Mouse (Mus musculus) liver, embryonic 14.5 days (tissue): Measurements from ENCODE around the gene Trim25. TPM values are rescaled to one million over a fixed set of nuclear protein-coding genes. Genes with fewer than 3 reads are reported as not detected.

Experiments
- ATAC-seq: fragments of 200-750 bp; cut with Nextera tagmentation; 2 replicates; pipeline ENCODE4 v1.8.0; 2017; ENCODE audit warnings: moderate number of reproducible peaks, mild to moderate bottlenecking, moderate library complexity; ENCODE audit not compliant: insufficient read depth
- DNase-seq, 3 experiments: peaks; one replicate each; pipeline ENCODE4 v3.0.0-alpha.2; 2012 to 2013; ENCODE audit warnings: low read depth in 3 of 3, low spot score in 3 of 3
- H3K27ac ChIP-seq: fragments of 300-500 bp; sonication (generic); 2 replicates; pipeline ENCODE4 v1.5.1; 2014; ENCODE audit warnings: moderate library complexity, mild to moderate bottlenecking, control low read depth, inconsistent platforms
- H3K27me3 ChIP-seq: fragments of 300-500 bp; sonication (generic); 2 replicates; pipeline ENCODE4 v1.6.1; 2014; ENCODE audit warnings: mild to moderate bottlenecking, low read length, moderate library complexity; ENCODE audit not compliant: control insufficient read depth, insufficient read depth
- H3K36me3 ChIP-seq: fragments of 300-500 bp; sonication (generic); replicated peaks from 2 replicates; pipeline ENCODE4 v1.6.1; 2014; ENCODE audit warnings: low read depth; ENCODE audit not compliant: control insufficient read depth, insufficient read depth
- H3K4me1 ChIP-seq, 2 experiments: fragments of 200-500 bp in 1 of 2; fragments of 300-500 bp in 1 of 2; sonication (generic) in 1 of 2; replicated peaks; 2 replicates each; pipeline ENCODE4 v1.6.1; 2012 to 2014; ENCODE audit warnings: antibody characterized with exemption in 1 of 2, inconsistent platforms in 1 of 2, low read length in 1 of 2; ENCODE audit not compliant: control insufficient read depth in 2 of 2, insufficient read depth in 2 of 2
- H3K4me2 ChIP-seq: fragments of 300-500 bp; sonication (generic); 2 replicates; pipeline ENCODE4 v1.6.1; 2014; ENCODE audit warnings: low read depth, mild to moderate bottlenecking, control low read depth, moderate library complexity
- H3K4me3 ChIP-seq, 2 experiments: fragments of 200-500 bp in 1 of 2; fragments of 300-500 bp in 1 of 2; sonication (generic) in 1 of 2; 2 replicates each; pipeline ENCODE4 v1.5.1; 2012 to 2014; ENCODE audit warnings: low read depth in 2 of 2, low read length in 2 of 2, mild to moderate bottlenecking in 2 of 2, control low read depth in 1 of 2, inconsistent platforms in 1 of 2, moderate library complexity in 1 of 2; ENCODE audit not compliant: insufficient read depth in 1 of 2
- H3K9ac ChIP-seq: fragments of 300-500 bp; sonication (generic); replicated peaks from 2 replicates; pipeline ENCODE4 v1.6.1; 2014; ENCODE audit warnings: mild to moderate bottlenecking, control low read depth, moderate library complexity
- H3K9me3 ChIP-seq: fragments of 300-500 bp; sonication (generic); 2 replicates; pipeline ENCODE4 v1.6.1; 2016; ENCODE audit warnings: low read length, mixed read lengths; ENCODE audit not compliant: control insufficient read depth
- CTCF ChIP-seq: IDR thresholded peaks from 2 replicates; pipeline ENCODE4 v1.5.1; 2016; ENCODE audit warnings: antibody characterized with exemption, low read depth, control low read depth
- EP300 ChIP-seq: IDR thresholded peaks from 2 replicates; pipeline ENCODE4 v1.6.1; 2016; ENCODE audit warnings: antibody characterized with exemption, low read depth
- WGBS: fragments of 180-500 bp; shearing (Covaris S2); extraction: QIAGEN DNeasy Blood & Tissue Kit; methylation state at CpG from one replicate; pipeline ENCODE4 v1.1.7; 2014; ENCODE audit not compliant: insufficient replicate concordance; 5-methylcytosine and 5-hydroxymethylcytosine counted together
- polyA plus RNA-seq, 2 experiments: library from polyadenylated mRNA; depleted of rRNA in 1 of 2; stranded (reverse) in 1 of 2; unstranded in 1 of 2; fragments of >200 nt; fragmentation: Nextera tagmentation in 1 of 2; extraction: Ambion mirVana in 1 of 2; gene quantifications; 2 replicates each; pipeline versions ENCODE4 v1.2.1 to v1.2.3; 2012 to 2014

The Trim25 gene
- polyA plus RNA-seq, 2 experiments, result 9.5 to 11.0 TPM

- Histone ChIP-seq H3K9ac (no peak overlapping the region), H3K36me3 (peaks cover 2% of the 10 kb centered on the region; the same call in 1 of the 2 replicates), H3K4me1 (peaks cover 23 to 49% of the 10 kb centered on the region in 2 experiments), H3K9me3 (no peaks in the 10 kb centered on the region), H3K4me3 (no peak overlapping the region), H3K27me3 (no peaks in the 10 kb centered on the region), H3K4me2 (no peak overlapping the region), H3K27ac (no peak overlapping the region)
- no peak for TF ChIP-seq EP300
- TF ChIP-seq CTCF, result no peak
- ATAC-seq (no peak), DNase-seq (no peak)
- WGBS, result 64% methylated on average over 3 of the region's 3 CpGs
These were observed 26.4 kb downstream of the Trim25 start for GRCm38 (mm10) chr11:89025603-89026002.

GRCm38 (mm10) chr11:89026117-89026516 is 26.9 kb downstream of the Trim25 start:
- Histone ChIP-seq H3K4me1 (peaks cover 21 to 44% of the 10 kb centered on the region in 2 experiments), H3K27ac (no peak overlapping the region), H3K4me3 (no peak overlapping the region), H3K36me3 (no peaks in the 10 kb centered on the region), H3K9me3 (no peaks in the 10 kb centered on the region), H3K4me2 (no peak overlapping the region), H3K27me3 (no peaks in the 10 kb centered on the region), H3K9ac (no peak overlapping the region)
- DNase-seq (no peak), ATAC-seq (no peak)
- TF ChIP-seq CTCF, result no peak
- TF ChIP-seq EP300, result no peak
- WGBS, result 69% methylated on average over 3 of the region's 3 CpGs

GRCm38 (mm10) chr11:89027955-89028361 is 28.8 kb downstream of the Trim25 start:
- H3K9ac ChIP-seq, result no peak overlapping the region; the same call in 1 of the 2 replicates
- 19% methylated on average over 10 of the region's 10 CpGs for whole genome bisulfite sequencing

GRCm38 (mm10) chr11:89028871-89029405 is 29.8 kb downstream of the Trim25 start:
- Histone ChIP-seq H3K27me3 (no peaks in the 10 kb centered on the region), H3K4me3 (no peak overlapping the region), H3K4me2 (no peak overlapping the region), H3K4me1 (peaks cover 13 to 29% of the 10 kb centered on the region in 2 experiments), H3K36me3 (no peaks in the 10 kb centered on the region), H3K9ac (no peak overlapping the region), H3K9me3 (no peaks in the 10 kb centered on the region), H3K27ac (no peak overlapping the region)
- TF ChIP-seq CTCF, result no peak
- 0 out of 2 replicates have a peak, but pooled peaks have one; percentile 32 for TF ChIP-seq EP300
- ATAC-seq (peak; percentile 78), DNase-seq (peak in 1 of 3 experiments; percentile 71)
- 2% methylated on average over 10 of the region's 10 CpGs for WGBS

More at GRCm38 (mm10) chr11:89027955-89028361, 28.8 kb downstream of the Trim25 start:
- no peaks in the 10 kb centered on the region for H3K9me3 ChIP-seq
- peak overlapping the region; percentile 39 for H3K4me2 ChIP-seq
- no peak overlapping the region for H3K4me3 ChIP-seq
- no peak for ATAC-seq
- no peak for DNase-seq
- H3K27me3 ChIP-seq, result no peaks in the 10 kb centered on the region
- H3K36me3 ChIP-seq, result no peaks in the 10 kb centered on the region
- H3K27ac ChIP-seq, result no peak overlapping the region
- TF ChIP-seq CTCF (no peak), EP300 (no peak)
- H3K4me1 ChIP-seq, result peaks cover 13 to 31% of the 10 kb centered on the region in 2 experiments

GRCm38 (mm10) chr11:89030552-89030951 is 31.4 kb downstream of the Trim25 start:
- DNase-seq, result no peak
- Histone ChIP-seq H3K27me3 (no peaks in the 10 kb centered on the region), H3K4me2 (no peak overlapping the region), H3K27ac (no peak overlapping the region), H3K4me3 (no peak overlapping the region), H3K9me3 (no peaks in the 10 kb centered on the region), H3K4me1 (peaks cover 13 to 28% of the 10 kb centered on the region in 2 experiments), H3K9ac (no peak overlapping the region), H3K36me3 (no peaks in the 10 kb centered on the region)
- 73% methylated on average over 6 of the region's 6 CpGs for WGBS
- no peak for ATAC-seq
- no peak for TF ChIP-seq CTCF
- no peak for TF ChIP-seq EP300
